Mouse (Mus musculus) MEL (cell line): ENCODE measurements at regions not wholly inside any gene's neighbourhood (a gene's known extent, or its start where the extent isn't known, plus 50 kb on each side); places are given as distances from the start of the nearest gene placed in this dataset.

ENCODE experiments used
- DNase-seq: peaks from one replicate; pipeline ENCODE4 v3.0.0; 2011; ENCODE audit warnings: low read depth, low spot score
- H3K27ac ChIP-seq: 2 replicates; pipeline ENCODE4 v1.5.1; 2012; ENCODE audit warnings: low read depth, mild to moderate bottlenecking, control low read depth, low read length, moderate library complexity; ENCODE audit not compliant: control insufficient read depth
- H3K27me3 ChIP-seq, 2 experiments: fragments of 150-350 bp in 1 of 2; sonication (generic) in 1 of 2; 2 replicates each; pipeline ENCODE4 v1.6.1; 2012; ENCODE audit warnings: low read length in 2 of 2, mild to moderate bottlenecking in 2 of 2, improper control_type of control experiment in 1 of 2, moderate library complexity in 1 of 2; ENCODE audit not compliant: insufficient read depth in 2 of 2, control insufficient read depth in 1 of 2
- H3K36me3 ChIP-seq, 2 experiments: 2 replicates each; pipeline ENCODE4 v1.6.1; 2012 to 2014; ENCODE audit warnings: low read length in 2 of 2, improper control_type of control experiment in 1 of 2, inconsistent platforms in 1 of 2, mild to moderate bottlenecking in 1 of 2; ENCODE audit not compliant: insufficient read depth in 2 of 2, control insufficient read depth in 1 of 2
- H3K4me1 ChIP-seq, 2 experiments: fragments of 150-350 bp in 1 of 2; sonication (generic) in 1 of 2; 2 replicates each; pipeline ENCODE4 v1.6.1; 2012; ENCODE audit warnings: low read length in 2 of 2, improper control_type of control experiment in 1 of 2, mild to moderate bottlenecking in 1 of 2; ENCODE audit not compliant: insufficient read depth in 2 of 2, control insufficient read depth in 1 of 2
- H3K4me3 ChIP-seq, 2 experiments: fragments of 150-350 bp in 1 of 2; sonication (generic) in 1 of 2; 2 replicates each; pipeline ENCODE4 v1.5.1; 2012; ENCODE audit warnings: low read depth in 2 of 2, low read length in 2 of 2, mild to moderate bottlenecking in 2 of 2, moderate library complexity in 2 of 2, control low read depth in 1 of 2, improper control_type of control experiment in 1 of 2; ENCODE audit not compliant: control insufficient read depth in 1 of 2, insufficient read depth in 1 of 2
- H3K79me2 ChIP-seq: 2 replicates; pipeline ENCODE4 v1.6.1; 2012; ENCODE audit warnings: mild to moderate bottlenecking, low read length, moderate library complexity; ENCODE audit not compliant: control insufficient read depth, poor library complexity, insufficient read depth
- H3K9ac ChIP-seq: 2 replicates; pipeline ENCODE4 v1.6.1; 2012; ENCODE audit warnings: low read depth, mild to moderate bottlenecking, control low read depth, low read length, moderate library complexity; ENCODE audit not compliant: control insufficient read depth, poor library complexity, severe bottlenecking
- H3K9me3 ChIP-seq: fragments of 150-350 bp; sonication (generic); replicated peaks from 2 replicates; pipeline ENCODE4 v1.6.1; 2012; ENCODE audit warnings: mild to moderate bottlenecking, low read length, improper control_type of control experiment, moderate library complexity; ENCODE audit not compliant: insufficient read depth
- ELF1 ChIP-seq: IDR thresholded peaks from 2 replicates; pipeline ENCODE4 v1.6.1; 2014; ENCODE audit warnings: low read depth, mild to moderate bottlenecking, inconsistent platforms, low read length, improper control_type of control experiment, moderate library complexity
- HCFC1 ChIP-seq: IDR thresholded peaks from 2 replicates; pipeline ENCODE4 v1.6.1; 2012; ENCODE audit warnings: low read depth, mild to moderate bottlenecking, inconsistent platforms, low read length, improper control_type of control experiment, moderate library complexity
- JUND ChIP-seq: IDR thresholded peaks from 2 replicates; pipeline ENCODE4 v1.6.1; 2011; ENCODE audit warnings: low read depth, mild to moderate bottlenecking, improper control_type of control experiment, low read length
- KAT2A ChIP-seq: conservative IDR thresholded peaks from 2 replicates; pipeline ENCODE4 v1.6.1; 2012; ENCODE audit warnings: low read depth, low read length, improper control_type of control experiment, inconsistent platforms
- MAFK ChIP-seq: IDR thresholded peaks from 2 replicates; pipeline ENCODE4 v1.6.1; 2011; ENCODE audit warnings: low read depth, mild to moderate bottlenecking, low read length, improper control_type of control experiment, borderline replicate concordance
- MAZ ChIP-seq: IDR thresholded peaks from 2 replicates; pipeline ENCODE4 v1.6.1; 2012; ENCODE audit warnings: low read depth, mild to moderate bottlenecking, inconsistent platforms, low read length, improper control_type of control experiment
- MYC ChIP-seq: IDR thresholded peaks from 2 replicates; pipeline ENCODE4 v1.6.1; 2011; ENCODE audit warnings: low read depth, mild to moderate bottlenecking, low read length, improper control_type of control experiment, moderate library complexity
- POLR2A ChIP-seq, 2 experiments: IDR thresholded peaks; 2 replicates each; pipeline ENCODE4 v1.6.1; 2011 to 2012; ENCODE audit warnings: low read length in 2 of 2, mild to moderate bottlenecking in 2 of 2, control low read depth in 1 of 2, improper control_type of control experiment in 1 of 2, low read depth in 1 of 2, moderate library complexity in 1 of 2; ENCODE audit not compliant: control insufficient read depth in 1 of 2, insufficient read depth in 1 of 2, poor library complexity in 1 of 2
- POLR2AphosphoS2 ChIP-seq: IDR thresholded peaks from 2 replicates; pipeline ENCODE4 v1.6.1; 2011; ENCODE audit warnings: low read length, improper control_type of control experiment
- POLR2AphosphoS5 ChIP-seq: IDR thresholded peaks from 2 replicates; pipeline ENCODE4 v1.6.1; 2012; ENCODE audit warnings: low read depth, borderline replicate concordance, mild to moderate bottlenecking, inconsistent platforms, low read length, moderate library complexity, mixed read lengths
- RAD21 ChIP-seq: IDR thresholded peaks from 2 replicates; pipeline ENCODE4 v1.6.1; 2011; ENCODE audit warnings: mild to moderate bottlenecking, low read depth, low read length, improper control_type of control experiment
- SIN3A ChIP-seq: IDR thresholded peaks from 2 replicates; pipeline ENCODE4 v1.6.1; 2012; ENCODE audit warnings: low read length, improper control_type of control experiment, inconsistent platforms
- SMC3 ChIP-seq: IDR thresholded peaks from 2 replicates; pipeline ENCODE4 v1.6.1; 2011; ENCODE audit warnings: low read depth, low read length, improper control_type of control experiment
- UBTF ChIP-seq: IDR thresholded peaks from 2 replicates; pipeline ENCODE4 v1.6.1; 2012; ENCODE audit warnings: low read depth, mild to moderate bottlenecking, inconsistent platforms, low read length, improper control_type of control experiment, moderate library complexity, borderline replicate concordance; ENCODE audit not compliant: insufficient read depth
- USF1 ChIP-seq: IDR thresholded peaks from 2 replicates; pipeline ENCODE4 v1.6.1; 2014; ENCODE audit warnings: low read depth, mild to moderate bottlenecking, inconsistent platforms, low read length, improper control_type of control experiment, moderate library complexity
- ZC3H11A ChIP-seq: IDR thresholded peaks from 2 replicates; pipeline ENCODE4 v1.6.1; 2012; ENCODE audit warnings: low read depth, mild to moderate bottlenecking, inconsistent platforms, low read length, improper control_type of control experiment
- ZMIZ1 ChIP-seq: IDR thresholded peaks from 2 replicates; pipeline ENCODE4 v1.6.1; 2012; ENCODE audit warnings: low read depth, mild to moderate bottlenecking, inconsistent platforms, low read length, improper control_type of control experiment, moderate library complexity

DNA sequence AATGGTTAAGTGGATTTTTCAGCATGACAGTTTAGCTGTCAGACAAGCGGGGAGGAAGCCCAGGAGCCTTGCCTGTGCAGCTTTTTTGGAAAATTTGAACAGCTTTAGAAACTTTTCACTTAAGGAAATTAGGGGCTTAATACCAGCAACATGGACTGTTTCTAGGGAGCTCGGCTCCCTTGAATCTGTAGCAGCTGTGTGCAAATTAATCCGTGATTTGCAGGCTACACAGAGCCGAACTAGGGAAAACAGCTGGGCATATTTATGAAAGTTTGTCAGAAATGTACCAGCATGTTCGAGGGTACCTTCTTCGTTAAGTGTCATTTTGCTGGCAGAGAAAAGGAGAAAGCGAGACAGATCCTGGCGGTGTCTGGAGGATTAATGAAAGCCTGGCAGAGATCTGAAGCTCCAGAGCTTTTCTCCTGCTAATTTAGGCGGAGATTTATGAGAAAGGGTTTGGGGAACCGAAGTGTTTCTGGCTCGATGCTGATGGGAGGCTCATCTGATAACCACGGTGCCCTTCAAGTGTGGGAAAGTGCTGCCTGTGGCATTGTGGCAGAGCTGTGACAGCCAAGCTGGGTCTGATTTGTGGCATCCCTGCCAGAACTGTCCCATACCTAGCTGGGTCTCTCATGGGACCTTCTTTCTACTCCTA is 370.3 kb downstream of the Galc start:
- Histone ChIP-seq H3K9me3 (no peaks in the 10 kb centered on the region), H3K9ac (no peak overlapping the region), H3K36me3 (no peaks in the 10 kb centered on the region), H3K4me1 (no peaks in the 10 kb centered on the region), H3K27me3 (no peaks in the 10 kb centered on the region), H3K27ac (no peak overlapping the region), H3K4me3 (no peak overlapping the region), H3K79me2 (no peaks in the 10 kb centered on the region)
- no peak for DNase-seq
- TF ChIP-seq UBTF, result no peak
- no peak for TF ChIP-seq JUND
- TF ChIP-seq MYC, result no peak
- TF ChIP-seq POLR2A (IDR thresholded peaks at IDR 0.05; ENCODE audit: control insufficient read depth in 1 of 2, insufficient read depth in 1 of 2, low read depth in 1 of 2, low read length in 2 of 2, poor library complexity in 1 of 2), result no peak
- no peak for TF ChIP-seq POLR2AphosphoS5
- TF ChIP-seq KAT2A, result no peak
- no peak for TF ChIP-seq USF1
- no peak for TF ChIP-seq HCFC1
- TF ChIP-seq ZC3H11A, result no peak
- no peak for TF ChIP-seq POLR2AphosphoS2
- TF ChIP-seq SMC3, result no peak
- no peak for TF ChIP-seq MAFK

DNA sequence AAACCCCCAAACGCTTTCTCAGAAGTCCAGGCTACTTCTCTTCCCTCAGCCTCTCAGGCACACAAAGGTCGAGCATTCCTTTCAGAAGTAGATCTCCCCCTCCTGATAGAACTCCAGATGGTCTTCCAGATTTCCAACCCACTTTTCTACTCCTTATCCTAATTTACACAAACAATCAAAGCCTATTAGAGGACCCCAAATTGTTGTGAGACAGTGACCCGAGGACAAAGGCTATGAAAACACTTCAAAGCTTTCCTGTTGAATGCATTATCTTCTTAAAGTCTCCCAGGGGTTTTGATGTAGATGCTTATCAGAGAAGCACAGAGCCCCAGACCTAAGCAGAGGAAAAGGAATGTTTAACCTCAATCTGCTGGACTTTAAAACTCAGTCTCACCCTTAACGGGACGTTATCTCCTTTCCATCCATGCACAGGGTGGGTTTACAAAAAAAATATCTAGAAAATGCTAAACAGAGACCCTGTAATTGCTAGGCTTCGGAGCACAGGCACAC is 370.9 kb downstream of the Galc start:
- Histone ChIP-seq H3K9me3 (no peaks in the 10 kb centered on the region), H3K9ac (no peak overlapping the region), H3K4me3 (no peak overlapping the region), H3K27ac (no peak overlapping the region), H3K36me3 (no peaks in the 10 kb centered on the region), H3K4me1 (no peaks in the 10 kb centered on the region), H3K27me3 (no peaks in the 10 kb centered on the region), H3K79me2 (no peaks in the 10 kb centered on the region)
- DNase-seq, result no peak
- no peak for TF ChIP-seq USF1
- no peak for TF ChIP-seq ZMIZ1
- no peak for TF ChIP-seq MAFK
- no peak for TF ChIP-seq RAD21
- TF ChIP-seq SIN3A, result no peak
- TF ChIP-seq SMC3, result no peak
- no peak for TF ChIP-seq ELF1
- no peak for TF ChIP-seq MAZ
